Mouse (Mus musculus) adipocyte (in vitro differentiated cells): ENCODE data around the gene Mamdc2.

Experiments
- DNase-seq: peaks from one replicate; pipeline ENCODE4 v3.0.0-alpha.2; 2016; ENCODE audit warnings: low spot score

Mamdc2 gene

GRCm38 (mm10) chr19:23357253-23357652 is 91.0 kb downstream of the Mamdc2 start:
- DNase-seq = no peak

- DNase-seq = no peak
These were observed 93.5 kb downstream of the Mamdc2 start for GRCm38 (mm10) chr19:23354738-23355137.

GRCm38 (mm10) chr19:23353881-23354401 is 94.3 kb downstream of the Mamdc2 start:
- no peak for DNase-seq

GRCm38 (mm10) chr19:23353161-23353560 is 95.1 kb downstream of the Mamdc2 start:
- DNase-seq = no peak

GRCm38 (mm10) chr19:23351808-23352491 is 96.3 kb downstream of the Mamdc2 start:
- DNase-seq = no peak

- no peak for DNase-seq
These were observed 98.3 kb downstream of the Mamdc2 start for GRCm38 (mm10) chr19:23349930-23350329.

GRCm38 (mm10) chr19:23342782-23343181 is 105.5 kb downstream of the Mamdc2 start:
- no peak for DNase-seq

- DNase-seq = no peak
These were observed 115.4 kb downstream of the Mamdc2 start for GRCm38 (mm10) chr19:23332883-23333282.

GRCm38 (mm10) chr19:23330842-23331241 is 117.4 kb downstream of the Mamdc2 start:
- no peak for DNase-seq

- no peak for DNase-seq
These were observed 118.9 kb downstream of the Mamdc2 start for GRCm38 (mm10) chr19:23329346-23329745.

- DNase-seq = no peak
These were observed 121.1 kb downstream of the Mamdc2 start for GRCm38 (mm10) chr19:23327056-23327640.

GRCm38 (mm10) chr19:23323107-23323506 is 125.1 kb downstream of the Mamdc2 start:
- no peak for DNase-seq

- DNase-seq = no peak
These were observed 130.3 kb downstream of the Mamdc2 start for GRCm38 (mm10) chr19:23317989-23318358.

- DNase-seq = no peak
These were observed 130.8 kb downstream of the Mamdc2 start for GRCm38 (mm10) chr19:23317295-23317988.

GRCm38 (mm10) chr19:23316851-23317250 is 131.4 kb downstream of the Mamdc2 start:
- DNase-seq = no peak

GRCm38 (mm10) chr19:23309979-23310378 is 138.3 kb downstream of the Mamdc2 start:
- peak; percentile 30 for DNase-seq

GRCm38 (mm10) chr19:23306671-23307070 is 141.6 kb downstream of the Mamdc2 start:
- DNase-seq = no peak

- no peak for DNase-seq
These were observed 148.3 kb downstream of the Mamdc2 start for GRCm38 (mm10) chr19:23299987-23300386.

GRCm38 (mm10) chr19:23298917-23299316 is 149.3 kb downstream of the Mamdc2 start:
- DNase-seq = no peak

GRCm38 (mm10) chr19:23297191-23297590 is 151.1 kb downstream of the Mamdc2 start:
- DNase-seq = no peak

- no peak for DNase-seq
These were observed 159.0 kb downstream of the Mamdc2 start for GRCm38 (mm10) chr19:23289251-23289650.

GRCm38 (mm10) chr19:23281911-23282660 is 166.2 kb downstream of the Mamdc2 start:
- DNase-seq = no peak
